Mouse (Mus musculus) limb, embryonic 14.5 days (tissue): ENCODE data around the gene Rpl27. TPM values are rescaled to one million over a fixed set of nuclear protein-coding genes. Genes with fewer than 3 reads are reported as not detected.

Source experiments
- ATAC-seq: fragments of 200-750 bp; cut with Nextera tagmentation; 2 replicates; pipeline ENCODE4 v1.8.0; 2017; ENCODE audit warnings: low read depth, moderate number of reproducible peaks, moderate TSS enrichment; ENCODE audit not compliant: low FRiP score
- DNase-seq: peaks from one replicate; pipeline ENCODE4 v3.0.0-alpha.2; 2015; ENCODE audit warnings: low spot score
- H3K27ac ChIP-seq: fragments of 300-500 bp; sonication (generic); replicated peaks from 2 replicates; pipeline ENCODE4 v1.5.1; 2014; ENCODE audit warnings: low read depth, mild to moderate bottlenecking, low read length, moderate library complexity, mixed read lengths
- H3K27me3 ChIP-seq: fragments of 300-500 bp; sonication (generic); 2 replicates; pipeline ENCODE4 v1.6.1; 2014; ENCODE audit warnings: low read length, mixed read lengths; ENCODE audit not compliant: control insufficient read depth, insufficient read depth
- H3K36me3 ChIP-seq: fragments of 300-500 bp; sonication (generic); 2 replicates; pipeline ENCODE4 v1.6.1; 2014; ENCODE audit warnings: mild to moderate bottlenecking, low read length, moderate library complexity, mixed read lengths; ENCODE audit not compliant: control insufficient read depth, insufficient read depth
- H3K4me1 ChIP-seq: fragments of 300-500 bp; sonication (generic); 2 replicates; pipeline ENCODE4 v1.6.1; 2014; ENCODE audit warnings: antibody characterized with exemption, low read length, mixed read lengths; ENCODE audit not compliant: control insufficient read depth, insufficient read depth
- H3K4me2 ChIP-seq: fragments of 300-500 bp; sonication (generic); replicated peaks from 2 replicates; pipeline ENCODE4 v1.6.1; 2014; ENCODE audit warnings: low read depth, mild to moderate bottlenecking, low read length, moderate library complexity; ENCODE audit not compliant: severe bottlenecking
- H3K4me3 ChIP-seq: fragments of 300-500 bp; sonication (generic); replicated peaks from 2 replicates; pipeline ENCODE4 v1.5.1; 2014; ENCODE audit warnings: low read length
- H3K9ac ChIP-seq: fragments of 300-500 bp; sonication (generic); 2 replicates; pipeline ENCODE4 v1.6.1; 2014; ENCODE audit warnings: mild to moderate bottlenecking, low read depth, low read length, moderate library complexity; ENCODE audit not compliant: severe bottlenecking
- H3K9me3 ChIP-seq: fragments of 300-500 bp; sonication (generic); 2 replicates; pipeline ENCODE4 v1.6.1; 2016; ENCODE audit warnings: low read length; ENCODE audit not compliant: control insufficient read depth
- POLR2A ChIP-seq: fragments of 200-500 bp; IDR thresholded peaks from 2 replicates; pipeline ENCODE4 v1.8.0; 2012; ENCODE audit warnings: inconsistent platforms, mild to moderate bottlenecking, moderate library complexity, borderline replicate concordance; ENCODE audit not compliant: insufficient read depth, insufficient read length; ENCODE audit errors: extremely low read depth
- WGBS: fragments of 180-500 bp; shearing (Covaris S2); extraction: QIAGEN DNeasy Blood & Tissue Kit; methylation state at CpG from one replicate; pipeline ENCODE4 v1.1.7; 2014; 5-methylcytosine and 5-hydroxymethylcytosine counted together
- polyA plus RNA-seq, 2 experiments: library from polyadenylated mRNA; depleted of rRNA in 1 of 2; stranded (reverse) in 1 of 2; unstranded in 1 of 2; fragments of >200 nt; fragmentation: Nextera tagmentation in 1 of 2; extraction: Ambion mirVana in 1 of 2; gene quantifications; 2 replicates each; pipeline versions ENCODE4 v1.2.1 to v1.2.3; 2012 to 2014

Rpl27 gene
- 1,216 and 1,303 TPM in 2 replicates for polyA plus RNA-seq (2012; rRNA removed)
- 384 and 422 TPM in 2 replicates for polyA plus RNA-seq (2014; fragmentation: Nextera tagmentation; extraction: Ambion mirVana)

GRCm38 (mm10) chr11:101442127-101442693 lies at the start of gene Rpl27:
Rpl27 (plus strand) TSS chr11:101442298.
- Histone ChIP-seq H3K9me3 (no peaks in the 10 kb centered on the region), H3K4me3 (peak within 1 kb of the TSS; percentile 81), H3K27ac (peak within 1 kb of the TSS; percentile 95), H3K27me3 (no peaks in the 10 kb centered on the region), H3K9ac (peak within 1 kb of the TSS; percentile 97), H3K4me2 (peak within 1 kb of the TSS; percentile 82), H3K36me3 (peaks cover 29% of the 10 kb centered on the region), H3K4me1 (peaks cover 8% of the 10 kb centered on the region)
- ATAC-seq (peak; percentile 97), DNase-seq (peak; percentile 99)
- 0 out of 2 replicates have a peak, but pooled peaks have one; percentile 29 for TF ChIP-seq POLR2A
- under 1% methylated on average over 42 of the region's 42 CpGs for WGBS

DNA sequence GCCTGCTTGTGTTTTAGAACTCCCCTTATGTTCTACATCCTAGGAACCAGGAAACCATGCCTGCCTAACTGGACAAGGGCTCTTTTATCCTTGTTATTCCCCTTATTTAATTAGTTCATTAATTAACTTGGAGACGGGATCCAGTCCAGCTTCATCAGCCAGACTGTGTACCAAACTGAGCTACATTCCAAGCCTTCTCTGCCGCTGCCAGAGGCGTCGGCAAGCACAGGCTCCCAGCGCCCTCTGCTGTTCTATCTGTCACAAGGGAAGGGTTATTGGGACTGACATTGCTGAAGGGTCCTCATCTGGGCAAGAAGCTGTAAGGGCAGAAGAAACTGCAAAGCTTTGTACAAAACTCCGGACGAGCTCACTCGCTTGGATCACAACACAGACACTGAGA lies 47.0 kb upstream of the Rpl27 start:
- no peaks in the 10 kb centered on the region for H3K27me3 ChIP-seq
- H3K4me1 ChIP-seq = no peaks in the 10 kb centered on the region
- 0 out of 2 replicates have a peak overlapping the region, but pooled peaks have one; percentile 21 for H3K9ac ChIP-seq
- ATAC-seq (peak; percentile 53; the same call in 1 of the 2 replicates), DNase-seq (peak; percentile 84)
- H3K4me2 ChIP-seq = no peak overlapping the region
- TF ChIP-seq POLR2A = no peak
- H3K36me3 ChIP-seq = no peaks in the 10 kb centered on the region
- 4% methylated on average over 8 of the region's 8 CpGs for WGBS
- H3K27ac ChIP-seq = no peak overlapping the region
- H3K4me3 ChIP-seq = no peak overlapping the region
- H3K9me3 ChIP-seq = no peaks in the 10 kb centered on the region

DNA sequence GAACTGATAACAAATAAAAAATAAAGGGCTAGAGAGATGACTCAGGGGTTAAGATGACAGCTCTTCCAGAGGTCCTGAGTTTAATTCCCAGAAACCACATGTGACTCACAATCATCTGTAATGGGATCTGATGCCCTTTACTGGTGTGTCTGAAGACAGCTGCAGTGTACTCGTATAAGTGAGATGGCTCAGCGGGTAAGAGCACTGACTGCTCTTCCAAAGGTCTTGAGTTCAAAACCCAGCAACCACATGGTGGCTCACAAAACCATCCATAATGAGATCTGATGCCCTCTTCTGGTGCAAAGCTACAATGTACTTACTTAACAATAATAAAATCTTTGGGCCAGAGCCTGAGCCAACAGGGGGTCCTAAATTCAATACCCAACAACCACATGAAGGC lies 26.8 kb upstream of the Rpl27 start:
- no peak overlapping the region for H3K9ac ChIP-seq
- peaks cover 31% of the 10 kb centered on the region for H3K36me3 ChIP-seq
- H3K4me3 ChIP-seq = no peak overlapping the region
- H3K27ac ChIP-seq = no peak overlapping the region
- no peak for TF ChIP-seq POLR2A
- WGBS = 86% methylated on average over 2 of the region's 2 CpGs
- DNase-seq (no peak), ATAC-seq (no peak)
- no peak overlapping the region for H3K4me2 ChIP-seq
- no peaks in the 10 kb centered on the region for H3K9me3 ChIP-seq
- peaks cover 6% of the 10 kb centered on the region for H3K4me1 ChIP-seq
- H3K27me3 ChIP-seq = no peaks in the 10 kb centered on the region

GRCm38 (mm10) chr11:101416433-101417100 lies 25.5 kb upstream of the Rpl27 start:
- no peak for DNase-seq
- no peak for ATAC-seq
- no peak for TF ChIP-seq POLR2A
- Histone ChIP-seq H3K9ac (peak overlapping the region; percentile 80), H3K4me1 (peaks cover 6% of the 10 kb centered on the region), H3K9me3 (no peaks in the 10 kb centered on the region), H3K36me3 (peaks cover 18% of the 10 kb centered on the region), H3K27me3 (no peaks in the 10 kb centered on the region), H3K27ac (peak overlapping the region; percentile 59), H3K4me3 (peak overlapping the region; percentile 66), H3K4me2 (peak overlapping the region; percentile 64)
- 4% methylated on average over 11 of the region's 11 CpGs for WGBS

GRCm38 (mm10) chr11:101417101-101417855 lies 24.8 kb upstream of the Rpl27 start, which contains the start of gene Aarsd1:
Aarsd1 (minus strand) TSS chr11:101417615.
- peak within 1 kb of the TSS; percentile 80 for H3K9ac ChIP-seq
- WGBS = under 1% methylated on average over 45 of the region's 45 CpGs
- no peaks in the 10 kb centered on the region for H3K27me3 ChIP-seq
- TF ChIP-seq POLR2A = peak; percentile 75; the same call in 1 of the 2 replicates
- peak within 1 kb of the TSS; percentile 66 for H3K4me3 ChIP-seq
- peaks cover 6% of the 10 kb centered on the region for H3K4me1 ChIP-seq
- peaks cover 13% of the 10 kb centered on the region for H3K36me3 ChIP-seq
- H3K9me3 ChIP-seq = no peaks in the 10 kb centered on the region
- H3K4me2 ChIP-seq = peak within 1 kb of the TSS; percentile 64
- H3K27ac ChIP-seq = peak within 1 kb of the TSS; percentile 59
- ATAC-seq (peak; percentile 91), DNase-seq (peak; percentile 79)
